Mouse (Mus musculus) 3134 (cell line): ENCODE data around the gene Sema3c.

ENCODE experiments used
- DNase-seq: peaks from one replicate; pipeline ENCODE4 v3.0.0-alpha.2; 2011; ENCODE audit warnings: low spot score; ENCODE audit not compliant: insufficient read length; ENCODE audit errors: extremely low read depth

The Sema3c gene

GRCm38 (mm10) chr5:17770328-17770727 lies 196.2 kb downstream of the Sema3c start:
- DNase-seq, result no peak

DNA sequence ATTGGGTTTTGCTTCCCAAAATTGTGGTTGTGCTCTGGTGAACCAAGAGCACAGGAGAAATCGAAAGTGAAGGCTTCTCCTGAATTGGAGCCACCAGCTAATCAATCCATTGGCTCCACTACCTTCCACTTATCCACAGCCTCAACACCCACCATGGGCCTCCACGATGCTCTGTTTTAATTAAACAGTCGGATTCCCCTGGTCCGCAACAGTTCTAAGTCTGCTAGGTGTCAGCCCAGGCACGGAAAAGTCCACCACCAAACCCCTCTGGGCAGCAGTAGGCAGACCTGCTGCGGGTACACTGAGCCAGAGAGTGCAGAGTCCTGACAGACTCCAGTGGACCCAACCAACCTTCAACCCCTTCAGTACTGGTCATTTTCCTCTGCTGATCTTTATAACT lies 202.5 kb downstream of the Sema3c start:
- DNase-seq, result peak; percentile 86
